Mouse (Mus musculus) cerebellum, adult (tissue): Measurements from ENCODE around the gene Cux1.

Experiments
- ATAC-seq: cut with Nextera tagmentation; 2 replicates; pipeline ENCODE4 v1.9.2; 2017; ENCODE audit warnings: mild to moderate bottlenecking, moderate library complexity, mixed read lengths; ENCODE audit not compliant: insufficient number of reproducible peaks, low FRiP score, low TSS enrichment

The Cux1 gene

GRCm38 (mm10) chr5:136540952-136541351, 26.3 kb downstream of the Cux1 start:
- peak; percentile 82; the same call in 1 of the 2 replicates for ATAC-seq

GRCm38 (mm10) chr5:136540055-136540838, 27.0 kb downstream of the Cux1 start:
- ATAC-seq: no peak

- ATAC-seq: no peak
Observed at GRCm38 (mm10) chr5:136536753-136537152, 30.5 kb downstream of the Cux1 start.

GRCm38 (mm10) chr5:136535976-136536725, 31.1 kb downstream of the Cux1 start:
- ATAC-seq: no peak

- no peak for ATAC-seq
Observed at GRCm38 (mm10) chr5:136535204-136535603, 32.1 kb downstream of the Cux1 start.

GRCm38 (mm10) chr5:136533371-136534276, 33.7 kb downstream of the Cux1 start:
- no peak for ATAC-seq

- no peak for ATAC-seq
Observed at GRCm38 (mm10) chr5:136531674-136532365, 35.5 kb downstream of the Cux1 start.

- ATAC-seq: no peak
Observed at GRCm38 (mm10) chr5:136530931-136531330, 36.4 kb downstream of the Cux1 start.

- no peak for ATAC-seq
Observed at GRCm38 (mm10) chr5:136529165-136529564, 38.1 kb downstream of the Cux1 start.

- ATAC-seq: no peak
Observed at GRCm38 (mm10) chr5:136527871-136528270, 39.4 kb downstream of the Cux1 start.

- no peak for ATAC-seq
Observed at GRCm38 (mm10) chr5:136526545-136526909, 40.8 kb downstream of the Cux1 start.

- no peak for ATAC-seq
Observed at GRCm38 (mm10) chr5:136525896-136526544, 41.3 kb downstream of the Cux1 start.

- ATAC-seq: no peak
Observed at GRCm38 (mm10) chr5:136522843-136523463, 44.3 kb downstream of the Cux1 start.

GRCm38 (mm10) chr5:136521656-136522055, 45.6 kb downstream of the Cux1 start:
- no peak for ATAC-seq

GRCm38 (mm10) chr5:136518648-136519437, 48.4 kb downstream of the Cux1 start:
- no peak for ATAC-seq

- ATAC-seq: no peak
Observed at GRCm38 (mm10) chr5:136517510-136517909, 49.8 kb downstream of the Cux1 start.

GRCm38 (mm10) chr5:136516593-136516992, 50.7 kb downstream of the Cux1 start:
- no peak for ATAC-seq

GRCm38 (mm10) chr5:136514049-136514677, 53.1 kb downstream of the Cux1 start:
- ATAC-seq: no peak
